Mouse (Mus musculus) heart, embryonic 13.5 days (tissue): ENCODE measurements around the gene Nipal4. TPM values are rescaled to one million over a fixed set of nuclear protein-coding genes. Genes with fewer than 3 reads are reported as not detected.

Experiments
- ATAC-seq: fragments of 200-750 bp; cut with Nextera tagmentation; 2 replicates; pipeline ENCODE4 v1.8.0; 2017; ENCODE audit warnings: moderate TSS enrichment; ENCODE audit not compliant: insufficient number of reproducible peaks, low FRiP score, low TSS enrichment; ENCODE audit errors: extremely low read depth
- H3K27ac ChIP-seq: fragments of 300-500 bp; sonication (generic); replicated peaks from 2 replicates; pipeline ENCODE4 v1.5.1; 2015; ENCODE audit warnings: moderate library complexity, mild to moderate bottlenecking, inconsistent platforms
- H3K27me3 ChIP-seq: fragments of 300-500 bp; sonication (generic); replicated peaks from 2 replicates; pipeline ENCODE4 v1.6.1; 2015; ENCODE audit warnings: mild to moderate bottlenecking, inconsistent platforms
- H3K36me3 ChIP-seq: fragments of 300-500 bp; sonication (generic); 2 replicates; pipeline ENCODE4 v1.6.1; 2015; ENCODE audit warnings: mild to moderate bottlenecking, inconsistent platforms
- H3K4me1 ChIP-seq: fragments of 300-500 bp; sonication (generic); 2 replicates; pipeline ENCODE4 v1.6.1; 2015; ENCODE audit warnings: inconsistent platforms
- H3K4me2 ChIP-seq: fragments of 300-500 bp; sonication (generic); 2 replicates; pipeline ENCODE4 v1.6.1; 2015; ENCODE audit warnings: inconsistent platforms, mild to moderate bottlenecking, moderate library complexity
- H3K4me3 ChIP-seq: fragments of 300-500 bp; sonication (generic); 2 replicates; pipeline ENCODE4 v1.5.1; 2015; ENCODE audit warnings: moderate library complexity, mild to moderate bottlenecking, inconsistent platforms
- H3K9ac ChIP-seq: fragments of 300-500 bp; sonication (generic); 2 replicates; pipeline ENCODE4 v1.6.1; 2015; ENCODE audit warnings: inconsistent platforms, mild to moderate bottlenecking, moderate library complexity
- H3K9me3 ChIP-seq: fragments of 300-500 bp; sonication (generic); 2 replicates; pipeline ENCODE4 v1.6.1; 2016; ENCODE audit warnings: inconsistent platforms
- WGBS: fragments of 180-500 bp; shearing (Covaris S2); methylation state at CpG from one replicate; pipeline ENCODE4 v1.1.7; 2015; ENCODE audit warnings: mixed read lengths; 5-methylcytosine and 5-hydroxymethylcytosine counted together
- polyA plus RNA-seq: library from polyadenylated mRNA; unstranded; fragments of >200 nt; fragmentation: Nextera tagmentation; extraction: Ambion mirVana; gene quantifications from 2 replicates; pipeline ENCODE4 v1.2.1, GENCODE M21; 2015

The Nipal4 gene
- polyA plus RNA-seq = 13.0 TPM in 2 replicates

GRCm38 (mm10) chr11:46165866-46166585 is at the start of gene Nipal4:
Gene Nipal4, minus strand, starts transcription at chr11:46166508.
- under 1% methylated on average over 40 of the region's 40 CpGs for WGBS
- peak within 1 kb of the TSS; percentile 71 for H3K27ac ChIP-seq
- peaks cover 24% of the 10 kb centered on the region for H3K4me1 ChIP-seq
- no peaks in the 10 kb centered on the region for H3K36me3 ChIP-seq
- peak within 1 kb of the TSS; percentile 78 for H3K4me2 ChIP-seq
- H3K27me3 ChIP-seq = no peaks in the 10 kb centered on the region
- no peak; the same call in 1 of the 2 replicates for ATAC-seq
- H3K4me3 ChIP-seq = peak within 1 kb of the TSS; percentile 68
- no peaks in the 10 kb centered on the region for H3K9me3 ChIP-seq
- peak within 1 kb of the TSS; percentile 88 for H3K9ac ChIP-seq

DNA sequence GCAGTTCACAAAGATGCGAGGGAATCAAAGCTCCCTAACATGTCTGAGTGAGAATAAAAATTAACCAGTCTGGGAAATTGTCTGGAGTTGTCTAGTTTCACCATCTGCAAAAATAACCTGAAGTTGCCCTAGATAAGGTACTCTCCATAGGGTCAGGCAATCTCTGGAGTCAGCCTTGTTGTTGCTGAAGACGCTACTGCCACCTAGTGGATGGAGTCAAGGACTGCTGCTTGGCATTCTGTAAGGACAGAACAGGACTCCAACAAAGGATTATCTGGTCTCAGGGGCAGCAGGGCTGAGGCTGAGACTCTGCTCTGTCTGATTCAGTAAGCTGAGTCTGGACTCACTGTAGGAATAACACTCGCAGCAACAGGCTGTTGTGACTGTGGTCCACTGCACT is 49.0 kb upstream of the Nipal4 start:
- Histone ChIP-seq H3K9ac (peak overlapping the region; percentile 74; the same call in 1 of the 2 replicates), H3K27ac (peak overlapping the region; percentile 99), H3K36me3 (no peaks in the 10 kb centered on the region), H3K4me2 (peak overlapping the region; percentile 49), H3K4me3 (no peak overlapping the region), H3K27me3 (no peaks in the 10 kb centered on the region), H3K9me3 (no peaks in the 10 kb centered on the region), H3K4me1 (peaks cover 53% of the 10 kb centered on the region)
- 9% methylated on average over 3 of the region's 3 CpGs for WGBS
- peak; percentile 23; the same call in 1 of the 2 replicates for ATAC-seq

GRCm38 (mm10) chr11:46214368-46215230 is 48.3 kb upstream of the Nipal4 start:
- no peak for ATAC-seq
- Histone ChIP-seq H3K4me2 (peak overlapping the region; percentile 49), H3K9ac (peak overlapping the region; percentile 74), H3K36me3 (no peaks in the 10 kb centered on the region), H3K27me3 (no peaks in the 10 kb centered on the region), H3K9me3 (no peaks in the 10 kb centered on the region), H3K4me3 (no peak overlapping the region), H3K4me1 (peaks cover 55% of the 10 kb centered on the region), H3K27ac (peak overlapping the region; percentile 99)
- WGBS = 12% methylated on average over 14 of the region's 14 CpGs

DNA sequence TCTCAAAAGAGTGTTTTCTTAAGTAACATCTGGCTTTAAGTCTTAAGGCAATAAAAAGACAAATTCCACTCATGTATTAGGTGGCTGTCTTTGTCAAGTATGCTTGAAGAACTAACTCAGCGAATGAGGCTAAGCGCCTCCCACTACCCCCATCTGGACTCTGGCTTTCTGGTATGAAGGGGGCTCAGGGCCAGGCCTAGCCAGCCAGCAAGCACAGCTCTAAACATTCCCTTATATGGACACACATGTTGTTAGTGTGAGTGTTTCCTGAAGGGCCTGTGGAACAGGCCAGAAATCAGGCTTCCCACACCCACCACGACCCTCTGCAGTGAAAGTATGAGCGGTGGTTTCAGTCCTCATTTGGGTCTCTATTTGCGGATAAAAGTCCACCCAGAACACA is 47.5 kb upstream of the Nipal4 start:
- H3K9ac ChIP-seq = peak overlapping the region; percentile 74
- H3K36me3 ChIP-seq = no peaks in the 10 kb centered on the region
- H3K27ac ChIP-seq = peak overlapping the region; percentile 99
- ATAC-seq = peak; percentile 55; the same call in 1 of the 2 replicates
- peaks cover 56% of the 10 kb centered on the region for H3K4me1 ChIP-seq
- WGBS = 20% methylated on average over 5 of the region's 5 CpGs
- H3K27me3 ChIP-seq = no peaks in the 10 kb centered on the region
- no peaks in the 10 kb centered on the region for H3K9me3 ChIP-seq
- no peak overlapping the region for H3K4me3 ChIP-seq
- no peak overlapping the region for H3K4me2 ChIP-seq

DNA sequence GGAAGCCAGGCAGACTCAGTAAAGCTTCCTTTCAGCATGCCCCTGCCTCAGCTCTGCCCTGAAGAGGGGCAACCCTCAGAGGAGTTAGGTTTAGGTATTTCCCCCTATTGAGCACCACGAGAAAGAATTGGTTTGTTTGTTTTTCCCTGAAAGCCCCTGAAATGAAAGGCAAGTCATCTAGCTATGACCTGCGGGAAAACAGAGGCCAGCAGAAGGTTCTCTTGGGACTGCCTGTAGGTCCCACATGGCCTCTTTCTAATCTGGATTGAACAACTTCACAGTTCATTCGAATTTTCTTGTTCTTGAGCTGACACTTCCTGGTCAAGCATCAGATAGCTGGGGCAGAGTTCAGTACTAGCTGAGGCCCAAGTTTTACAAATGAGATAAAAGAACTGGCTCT is 45.5 kb upstream of the Nipal4 start:
- peak overlapping the region; percentile 62 for H3K9ac ChIP-seq
- no peaks in the 10 kb centered on the region for H3K27me3 ChIP-seq
- H3K27ac ChIP-seq = peak overlapping the region; percentile 99
- H3K4me3 ChIP-seq = no peak overlapping the region
- H3K9me3 ChIP-seq = no peaks in the 10 kb centered on the region
- H3K36me3 ChIP-seq = no peaks in the 10 kb centered on the region
- WGBS = 10% methylated on average over 3 of the region's 3 CpGs
- no peak for ATAC-seq
- peaks cover 56% of the 10 kb centered on the region for H3K4me1 ChIP-seq
- no peak overlapping the region for H3K4me2 ChIP-seq

GRCm38 (mm10) chr11:46209884-46210283 is 43.6 kb upstream of the Nipal4 start:
- no peak for ATAC-seq
- WGBS = 44% methylated on average over 2 of the region's 2 CpGs
- Histone ChIP-seq H3K27me3 (no peaks in the 10 kb centered on the region), H3K36me3 (no peaks in the 10 kb centered on the region), H3K9me3 (no peaks in the 10 kb centered on the region), H3K4me3 (no peak overlapping the region), H3K9ac (peak overlapping the region; percentile 26; the same call in 1 of the 2 replicates), H3K4me1 (peaks cover 70% of the 10 kb centered on the region), H3K27ac (no peak overlapping the region; the same call in 1 of the 2 replicates), H3K4me2 (no peak overlapping the region)

GRCm38 (mm10) chr11:46205639-46206409 is 39.5 kb upstream of the Nipal4 start:
- peak overlapping the region; percentile 41; the same call in 1 of the 2 replicates for H3K9ac ChIP-seq
- ATAC-seq = no peak
- H3K4me2 ChIP-seq = peak overlapping the region; percentile 10; the same call in 1 of the 2 replicates
- H3K4me3 ChIP-seq = no peak overlapping the region
- no peaks in the 10 kb centered on the region for H3K36me3 ChIP-seq
- H3K4me1 ChIP-seq = peaks cover 67% of the 10 kb centered on the region
- peak overlapping the region; percentile 78 for H3K27ac ChIP-seq
- no peaks in the 10 kb centered on the region for H3K9me3 ChIP-seq
- 12% methylated on average over 17 of the region's 17 CpGs for WGBS
- no peaks in the 10 kb centered on the region for H3K27me3 ChIP-seq

GRCm38 (mm10) chr11:46204841-46205240 is 38.5 kb upstream of the Nipal4 start:
- Histone ChIP-seq H3K27ac (peak overlapping the region; percentile 78), H3K9me3 (no peaks in the 10 kb centered on the region), H3K27me3 (no peaks in the 10 kb centered on the region), H3K4me3 (no peak overlapping the region), H3K36me3 (no peaks in the 10 kb centered on the region), H3K4me2 (no peak overlapping the region), H3K4me1 (peaks cover 68% of the 10 kb centered on the region), H3K9ac (no peak overlapping the region)
- 86% methylated on average over 9 of the region's 9 CpGs for whole genome bisulfite sequencing
- ATAC-seq = no peak

DNA sequence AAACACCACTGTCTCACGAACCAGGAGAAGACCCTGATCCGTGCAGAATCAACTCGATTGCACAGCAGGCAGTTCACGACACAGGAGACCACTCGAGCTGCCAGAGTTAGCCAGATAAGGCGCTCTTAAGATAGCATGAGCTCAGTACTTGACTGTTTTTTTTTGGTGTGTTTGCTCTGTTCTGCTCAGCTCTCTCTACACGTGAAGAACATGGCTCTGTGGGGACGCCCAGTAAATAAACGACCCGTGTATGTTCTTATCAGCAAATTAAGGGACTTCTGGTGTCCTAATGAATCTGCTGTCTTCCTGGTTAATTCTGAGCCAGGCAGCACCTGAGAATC is 36.2 kb upstream of the Nipal4 start:
- peak overlapping the region; percentile 56 for H3K4me2 ChIP-seq

DNA sequence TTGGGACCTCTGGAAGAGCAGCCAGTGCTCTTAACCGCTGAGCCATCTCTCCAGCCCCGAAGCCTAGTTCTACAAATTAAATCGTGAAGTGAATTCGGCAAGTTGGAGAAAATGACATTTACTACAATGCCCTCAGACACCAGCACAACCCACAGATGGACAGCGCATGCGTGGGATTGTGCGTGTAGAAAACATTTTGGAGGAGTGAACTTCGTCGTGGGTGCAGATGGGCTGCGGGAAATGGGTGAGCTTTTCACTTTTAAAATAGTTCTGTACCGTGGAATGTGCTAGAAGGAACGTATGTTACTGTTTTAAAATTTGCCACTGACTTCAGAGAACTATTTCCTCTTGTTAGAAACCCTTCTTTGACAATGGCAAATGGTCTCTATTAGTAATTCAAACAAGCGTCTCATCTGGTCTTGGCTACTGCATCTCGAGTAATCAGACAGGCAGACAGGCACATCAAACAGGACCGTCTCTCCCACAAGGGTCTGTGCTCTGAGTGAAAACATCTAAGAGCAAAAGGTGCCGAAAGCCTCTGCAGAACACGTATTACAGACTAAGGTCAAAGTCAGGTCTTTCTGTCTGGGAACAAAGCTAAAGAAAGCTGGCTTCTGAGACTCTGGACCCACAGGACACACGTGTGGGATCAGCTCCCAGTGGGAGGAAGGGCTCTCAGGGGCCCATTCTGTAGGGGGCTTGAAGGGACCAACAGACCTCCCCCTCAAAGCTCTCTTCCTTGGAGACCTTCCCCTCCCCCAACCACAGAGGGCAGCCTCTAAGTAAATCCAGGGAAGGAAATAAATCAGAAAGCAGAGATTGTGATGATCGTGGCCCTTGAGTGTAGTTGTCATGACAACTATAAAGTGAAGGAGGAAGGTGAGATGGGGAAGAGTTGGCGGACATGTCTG is 35.6 kb upstream of the Nipal4 start:
- Histone ChIP-seq H3K36me3 (no peaks in the 10 kb centered on the region), H3K27ac (peak overlapping the region; percentile 89), H3K27me3 (no peaks in the 10 kb centered on the region), H3K9ac (peak overlapping the region; percentile 24), H3K4me2 (peak overlapping the region; percentile 56), H3K4me3 (no peak overlapping the region), H3K4me1 (peaks cover 81% of the 10 kb centered on the region), H3K9me3 (no peaks in the 10 kb centered on the region)
- WGBS = 34% methylated on average over 20 of the region's 20 CpGs
- peak; percentile 40; the same call in 1 of the 2 replicates for ATAC-seq

More for the DNA sequence above, 36.2 kb upstream of the Nipal4 start:
- no peaks in the 10 kb centered on the region for H3K27me3 ChIP-seq
- H3K9ac ChIP-seq = peak overlapping the region; percentile 24
- WGBS = 5% methylated on average over 10 of the region's 10 CpGs
- H3K4me1 ChIP-seq = peaks cover 81% of the 10 kb centered on the region
- H3K4me3 ChIP-seq = no peak overlapping the region
- H3K27ac ChIP-seq = peak overlapping the region; percentile 89
- no peaks in the 10 kb centered on the region for H3K36me3 ChIP-seq
- no peaks in the 10 kb centered on the region for H3K9me3 ChIP-seq
- ATAC-seq = no peak; the same call in 1 of the 2 replicates
